Mouse (Mus musculus): Measurements from ENCODE around the gene Retreg3.

DNA sequence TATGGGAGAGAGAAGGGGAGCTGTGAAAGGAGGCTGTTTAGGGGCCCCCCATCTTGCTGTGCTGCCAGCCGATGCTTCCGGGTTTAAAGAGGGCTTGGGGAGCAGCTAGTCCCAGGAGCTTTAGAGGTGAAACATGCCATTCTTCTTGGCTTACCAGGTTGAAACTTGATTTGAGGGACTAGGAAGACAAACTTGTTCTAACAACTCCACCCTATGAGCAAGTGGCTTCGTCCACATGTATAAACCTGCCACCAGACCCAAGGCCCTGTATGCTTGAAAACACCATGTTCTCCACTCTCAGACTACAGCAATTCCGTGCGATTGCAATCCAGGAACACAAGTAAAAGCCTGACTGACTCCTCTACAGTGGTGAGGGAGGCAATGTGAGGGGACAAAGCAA, 16.7 kb downstream of the Retreg3 start:
- TF ChIP-seq POLR2A (IDR thresholded peaks at IDR 0.05; ENCODE audit: borderline replicate concordance, insufficient read depth, low read length): no peak
- no peak for TF ChIP-seq CTCF (IDR thresholded peaks at IDR 0.05; ENCODE audit: borderline replicate concordance, insufficient read depth, low read depth, low read length)

All from cerebellum, adult 2 months (tissue).